Mouse (Mus musculus): ENCODE results near the gene Ephx3. TPM values are rescaled to one million over a fixed set of nuclear protein-coding genes. Genes with fewer than 3 reads are reported as not detected.

Gene Ephx3
- polyA plus RNA-seq, 1 experiment from 2014 or later: 0.85 TPM

DNA sequence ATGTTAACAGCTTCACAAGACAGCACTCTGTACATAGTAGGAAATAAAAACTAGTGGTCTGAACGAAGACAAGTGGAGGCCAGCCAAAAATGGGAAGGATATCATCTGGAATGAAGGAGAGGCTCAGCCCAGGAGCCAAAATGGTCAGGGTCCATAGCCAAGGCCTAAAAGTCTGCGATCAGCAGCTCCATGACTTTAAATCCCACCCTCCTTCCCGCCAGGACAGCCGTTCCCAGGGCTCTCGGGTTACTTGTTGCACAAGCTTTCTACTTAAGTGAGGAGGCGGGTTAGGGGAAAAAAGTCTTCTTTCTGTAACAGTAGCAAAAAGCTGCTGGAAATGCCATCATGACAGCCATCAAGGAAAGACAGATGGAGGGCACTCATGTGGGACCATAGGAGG lies 19.8 kb upstream of the Ephx3 start:
- Histone ChIP-seq H3K4me2 (ENCODE audit: low read depth, low read length) (no peak overlapping the region), H3K4me1 (ENCODE audit: control insufficient read depth, insufficient read depth, low read length) (peaks cover 28% of the 10 kb centered on the region), H3K9me3 (replicated peaks; ENCODE audit: control insufficient read depth, low read length) (no peaks in the 10 kb centered on the region), H3K36me3 (ENCODE audit: control insufficient read depth, insufficient read depth) (peaks cover 51% of the 10 kb centered on the region), H3K27me3 (ENCODE audit: control insufficient read depth, insufficient read depth, low read length) (no peaks in the 10 kb centered on the region), H3K4me3 (ENCODE audit: low read length) (no peak overlapping the region), H3K27ac (ENCODE audit: low read length) (peak overlapping the region; percentile 91), H3K9ac (ENCODE audit: low read length) (no peak overlapping the region)
- WGBS: 51% methylated on average over 6 of the region's 6 CpGs
- no peak for ATAC-seq (replicated peaks; ENCODE audit: extremely low read depth, insufficient read depth, low FRiP score)

DNA sequence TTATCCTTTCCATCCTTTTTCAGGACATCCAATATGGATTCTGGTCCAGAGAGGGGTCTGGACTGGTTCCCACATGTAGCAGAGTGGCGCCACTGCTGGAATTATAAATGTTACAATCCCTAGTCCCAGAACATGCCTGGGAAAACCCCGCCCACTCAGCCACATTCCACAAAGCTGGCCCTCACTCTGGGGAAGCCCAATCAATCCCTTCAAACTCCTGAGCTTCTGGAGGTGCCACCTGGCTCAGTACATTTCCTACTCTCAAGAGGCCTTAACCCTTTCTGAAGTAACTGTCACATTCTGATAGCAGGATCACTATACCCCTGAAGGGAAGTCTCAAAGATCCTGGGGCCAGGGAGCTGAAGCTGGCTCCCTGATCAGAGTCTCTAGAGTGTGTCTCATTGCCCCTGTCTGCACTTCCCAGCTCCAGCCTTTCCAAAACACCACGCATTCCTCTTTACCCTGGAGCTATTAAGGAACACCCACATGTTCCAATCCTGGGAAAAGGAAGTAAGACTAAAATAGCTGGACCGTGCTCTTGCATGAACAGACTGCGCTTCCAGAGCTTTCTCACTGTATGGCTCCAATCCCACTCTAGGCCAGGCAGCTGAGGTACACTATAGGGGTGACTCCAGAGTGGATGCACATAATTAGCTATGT lies 18.4 kb upstream of the Ephx3 start:
- 28% methylated on average over 5 of the region's 5 CpGs for WGBS
- peak; percentile 76 for ATAC-seq (replicated peaks; ENCODE audit: extremely low read depth, insufficient read depth, low FRiP score)
- Histone ChIP-seq H3K9ac (ENCODE audit: low read length) (no peak overlapping the region; the same call in 1 of the 2 replicates), H3K9me3 (replicated peaks; ENCODE audit: control insufficient read depth, low read length) (no peaks in the 10 kb centered on the region), H3K27me3 (ENCODE audit: control insufficient read depth, insufficient read depth, low read length) (no peaks in the 10 kb centered on the region), H3K4me1 (ENCODE audit: control insufficient read depth, insufficient read depth, low read length) (peaks cover 28% of the 10 kb centered on the region), H3K4me2 (ENCODE audit: low read depth, low read length) (peak overlapping the region; percentile 18), H3K27ac (ENCODE audit: low read length) (peak overlapping the region; percentile 91), H3K36me3 (ENCODE audit: control insufficient read depth, insufficient read depth) (peaks cover 43% of the 10 kb centered on the region), H3K4me3 (ENCODE audit: low read length) (no peak overlapping the region)

DNA sequence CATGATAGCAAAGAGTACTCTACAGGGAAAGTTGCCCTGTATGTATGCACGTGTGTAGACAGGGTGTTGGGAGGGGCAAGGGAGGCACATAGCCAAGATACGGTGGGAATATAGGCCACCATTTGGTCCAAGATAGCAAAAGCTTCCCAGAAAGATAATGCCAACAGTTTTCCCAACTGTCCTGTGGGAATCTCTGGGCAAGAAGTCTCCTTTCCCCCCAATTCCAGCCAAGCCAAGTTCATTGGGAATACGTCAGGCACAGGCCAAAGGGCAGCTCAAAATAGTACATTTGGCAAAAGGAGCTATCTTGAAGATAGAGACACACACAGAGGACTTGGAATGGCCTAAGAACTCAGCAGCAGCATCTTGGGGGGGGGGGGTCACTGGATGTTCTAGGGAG lies 16.0 kb upstream of the Ephx3 start:
- H3K4me1 ChIP-seq (ENCODE audit: control insufficient read depth, insufficient read depth, low read length): peaks cover 28% of the 10 kb centered on the region
- no peak overlapping the region for H3K9ac ChIP-seq (ENCODE audit: low read length)
- no peaks in the 10 kb centered on the region for H3K9me3 ChIP-seq (replicated peaks; ENCODE audit: control insufficient read depth, low read length)
- H3K36me3 ChIP-seq (ENCODE audit: control insufficient read depth, insufficient read depth): peaks cover 35% of the 10 kb centered on the region
- H3K4me2 ChIP-seq (ENCODE audit: low read depth, low read length): no peak overlapping the region
- 66% methylated on average over 3 of the region's 3 CpGs for WGBS
- H3K27me3 ChIP-seq (ENCODE audit: control insufficient read depth, insufficient read depth, low read length): no peaks in the 10 kb centered on the region
- ATAC-seq (replicated peaks; ENCODE audit: extremely low read depth, insufficient read depth, low FRiP score): no peak
- H3K4me3 ChIP-seq (ENCODE audit: low read length): no peak overlapping the region
- H3K27ac ChIP-seq (ENCODE audit: low read length): no peak overlapping the region

DNA sequence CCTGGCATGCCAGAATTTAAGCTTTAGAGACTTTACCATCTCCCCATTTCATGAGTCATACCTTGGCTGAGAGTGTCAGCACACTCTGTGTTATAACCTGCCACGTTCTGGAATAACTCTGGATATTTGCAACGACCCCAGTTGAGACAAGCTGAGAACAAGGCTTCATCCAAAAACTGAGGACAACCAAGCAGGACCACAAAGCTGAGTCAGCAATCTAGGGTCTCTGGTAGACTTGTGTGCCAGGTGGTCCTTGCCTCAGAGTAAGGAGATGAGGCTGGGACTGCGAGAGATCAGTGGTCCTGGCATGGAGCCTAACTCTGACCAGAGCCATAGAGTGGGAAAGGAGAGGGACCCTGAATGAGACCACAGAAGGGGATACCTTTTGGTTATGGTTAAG lies 13.6 kb upstream of the Ephx3 start:
- peaks cover 11% of the 10 kb centered on the region for H3K4me1 ChIP-seq (ENCODE audit: control insufficient read depth, insufficient read depth, low read length)
- no peaks in the 10 kb centered on the region for H3K27me3 ChIP-seq (ENCODE audit: control insufficient read depth, insufficient read depth, low read length)
- WGBS: 69% methylated on average over 3 of the region's 3 CpGs
- no peak for ATAC-seq (replicated peaks; ENCODE audit: extremely low read depth, insufficient read depth, low FRiP score)
- no peak overlapping the region for H3K4me3 ChIP-seq (ENCODE audit: low read length)
- no peaks in the 10 kb centered on the region for H3K9me3 ChIP-seq (replicated peaks; ENCODE audit: control insufficient read depth, low read length)
- H3K27ac ChIP-seq (ENCODE audit: low read length): no peak overlapping the region
- no peak overlapping the region for H3K4me2 ChIP-seq (ENCODE audit: low read depth, low read length)
- H3K9ac ChIP-seq (ENCODE audit: low read length): no peak overlapping the region
- peaks cover 48% of the 10 kb centered on the region for H3K36me3 ChIP-seq (ENCODE audit: control insufficient read depth, insufficient read depth)

DNA sequence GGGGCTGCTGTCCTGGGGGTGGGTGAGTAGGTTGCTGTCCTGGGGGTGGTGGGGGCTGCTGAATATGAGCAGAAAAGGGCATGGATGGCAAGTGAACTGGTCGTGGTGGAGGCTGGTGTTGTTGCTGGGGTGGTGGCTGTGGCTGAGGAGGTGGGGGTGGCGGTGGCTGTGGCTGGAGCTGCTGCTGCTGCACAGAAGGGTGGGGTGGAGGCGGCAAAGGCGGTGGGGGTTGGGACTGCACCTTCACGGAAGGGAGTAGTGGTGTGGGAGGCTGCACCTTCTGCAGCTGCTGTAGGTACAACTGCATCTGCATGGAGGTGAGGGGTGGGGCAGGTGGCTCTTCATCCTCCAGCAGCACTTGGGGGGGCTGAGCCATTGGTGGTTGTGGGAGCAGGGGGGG lies 11.7 kb upstream of the Ephx3 start:
- 69% methylated on average over 5 of the region's 5 CpGs for WGBS
- no peak for ATAC-seq (replicated peaks; ENCODE audit: extremely low read depth, insufficient read depth, low FRiP score)

DNA sequence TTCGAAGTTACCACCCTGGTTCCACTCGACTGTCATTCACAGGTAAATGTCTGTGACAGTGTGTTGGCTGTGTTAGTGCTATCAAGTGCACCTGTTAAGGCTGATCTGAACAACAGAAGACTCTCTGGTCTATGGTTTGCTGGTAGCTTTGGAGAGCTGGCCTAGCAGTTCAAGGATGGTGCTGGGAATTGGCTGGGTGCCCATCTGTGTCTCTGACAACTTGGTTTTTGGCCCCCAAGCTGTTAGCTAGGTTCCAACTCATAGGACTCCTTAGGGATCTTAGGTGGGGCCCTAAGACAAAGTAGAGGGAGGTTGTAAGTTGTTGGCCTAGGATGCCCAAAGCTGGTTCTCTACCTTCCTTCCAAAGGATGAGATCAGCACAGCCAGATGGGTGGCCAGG lies 10.4 kb upstream of the Ephx3 start:
- Histone ChIP-seq H3K27ac (ENCODE audit: low read length) (no peak overlapping the region), H3K4me3 (ENCODE audit: low read length) (no peak overlapping the region), H3K27me3 (ENCODE audit: control insufficient read depth, insufficient read depth, low read length) (no peaks in the 10 kb centered on the region), H3K9me3 (replicated peaks; ENCODE audit: control insufficient read depth, low read length) (no peaks in the 10 kb centered on the region), H3K4me2 (ENCODE audit: low read depth, low read length) (no peak overlapping the region), H3K36me3 (ENCODE audit: control insufficient read depth, insufficient read depth) (peaks cover 62% of the 10 kb centered on the region), H3K9ac (ENCODE audit: low read length) (no peak overlapping the region), H3K4me1 (ENCODE audit: control insufficient read depth, insufficient read depth, low read length) (0 out of 2 replicates have a peak, but pooled peaks cover 4% of the 10 kb centered on the region)
- no peak for ATAC-seq (replicated peaks; ENCODE audit: extremely low read depth, insufficient read depth, low FRiP score)
- 73% methylated on average over 2 of the region's 2 CpGs for WGBS

More for the DNA sequence above, 11.7 kb upstream of the Ephx3 start:
- Histone ChIP-seq H3K4me1 (ENCODE audit: control insufficient read depth, insufficient read depth, low read length) (0 out of 2 replicates have a peak, but pooled peaks cover 2% of the 10 kb centered on the region), H3K27me3 (ENCODE audit: control insufficient read depth, insufficient read depth, low read length) (no peaks in the 10 kb centered on the region), H3K27ac (ENCODE audit: low read length) (no peak overlapping the region), H3K4me3 (ENCODE audit: low read length) (no peak overlapping the region), H3K4me2 (ENCODE audit: low read depth, low read length) (no peak overlapping the region), H3K9ac (ENCODE audit: low read length) (no peak overlapping the region), H3K9me3 (replicated peaks; ENCODE audit: control insufficient read depth, low read length) (no peaks in the 10 kb centered on the region), H3K36me3 (ENCODE audit: control insufficient read depth, insufficient read depth) (peaks cover 59% of the 10 kb centered on the region)

DNA sequence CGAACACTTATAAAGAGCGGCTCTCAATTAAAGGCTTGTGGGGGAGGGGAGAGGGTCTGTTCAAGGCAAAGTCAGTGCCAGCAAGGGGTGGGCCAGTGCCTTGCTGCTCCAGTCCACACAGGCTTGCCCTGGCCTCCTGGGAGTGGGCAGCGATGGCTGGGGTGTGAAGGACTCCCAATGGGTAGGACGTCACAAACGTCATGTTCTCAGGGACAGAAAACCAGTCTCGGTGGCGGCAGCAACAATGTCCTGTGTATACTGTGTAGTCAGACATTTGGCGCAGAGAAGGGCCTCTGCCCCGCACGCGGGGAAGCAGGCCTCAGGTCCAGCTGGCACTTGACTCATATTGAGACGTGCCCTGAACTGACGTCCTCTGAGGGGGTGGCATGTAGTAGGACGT lies 7.8 kb upstream of the Ephx3 start:
- Histone ChIP-seq H3K4me3 (ENCODE audit: low read length) (no peak overlapping the region), H3K36me3 (ENCODE audit: control insufficient read depth, insufficient read depth) (peaks cover 48% of the 10 kb centered on the region), H3K27me3 (ENCODE audit: control insufficient read depth, insufficient read depth, low read length) (no peaks in the 10 kb centered on the region), H3K9me3 (replicated peaks; ENCODE audit: control insufficient read depth, low read length) (no peaks in the 10 kb centered on the region), H3K4me2 (ENCODE audit: low read depth, low read length) (no peak overlapping the region), H3K27ac (ENCODE audit: low read length) (no peak overlapping the region; the same call in 1 of the 2 replicates), H3K9ac (ENCODE audit: low read length) (no peak overlapping the region), H3K4me1 (ENCODE audit: control insufficient read depth, insufficient read depth, low read length) (0 out of 2 replicates have a peak, but pooled peaks cover 4% of the 10 kb centered on the region)
- no peak for ATAC-seq (replicated peaks; ENCODE audit: extremely low read depth, insufficient read depth, low FRiP score)
- 83% methylated on average over 14 of the region's 14 CpGs for WGBS

DNA sequence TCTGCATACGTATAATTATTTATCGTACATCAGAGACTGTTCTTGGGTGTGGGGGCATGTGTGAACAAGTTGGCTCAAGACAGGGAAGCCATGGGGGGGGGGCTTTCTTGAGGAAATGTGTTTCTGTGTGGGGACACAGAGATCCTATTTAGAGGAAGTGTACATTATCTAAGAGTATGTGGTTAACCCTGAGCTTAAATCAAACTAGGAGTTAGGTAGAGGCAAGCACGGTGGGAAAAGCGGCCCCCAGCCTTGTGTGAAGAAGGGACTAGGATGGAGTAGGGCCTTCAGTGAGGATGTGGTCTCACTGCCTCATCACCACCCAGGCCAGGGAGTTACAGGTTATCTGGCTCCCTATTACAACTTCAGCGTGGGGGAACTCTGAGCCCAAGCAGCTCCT lies 6.4 kb upstream of the Ephx3 start:
- no peak for ATAC-seq (replicated peaks; ENCODE audit: extremely low read depth, insufficient read depth, low FRiP score)
- Histone ChIP-seq H3K27ac (ENCODE audit: low read length) (no peak overlapping the region), H3K9me3 (replicated peaks; ENCODE audit: control insufficient read depth, low read length) (no peaks in the 10 kb centered on the region), H3K4me1 (ENCODE audit: control insufficient read depth, insufficient read depth, low read length) (0 out of 2 replicates have a peak, but pooled peaks cover 4% of the 10 kb centered on the region), H3K27me3 (ENCODE audit: control insufficient read depth, insufficient read depth, low read length) (no peaks in the 10 kb centered on the region), H3K4me3 (ENCODE audit: low read length) (no peak overlapping the region), H3K4me2 (ENCODE audit: low read depth, low read length) (no peak overlapping the region), H3K36me3 (ENCODE audit: control insufficient read depth, insufficient read depth) (peaks cover 44% of the 10 kb centered on the region), H3K9ac (ENCODE audit: low read length) (no peak overlapping the region)
- 78% methylated on average over 5 of the region's 5 CpGs for WGBS

DNA sequence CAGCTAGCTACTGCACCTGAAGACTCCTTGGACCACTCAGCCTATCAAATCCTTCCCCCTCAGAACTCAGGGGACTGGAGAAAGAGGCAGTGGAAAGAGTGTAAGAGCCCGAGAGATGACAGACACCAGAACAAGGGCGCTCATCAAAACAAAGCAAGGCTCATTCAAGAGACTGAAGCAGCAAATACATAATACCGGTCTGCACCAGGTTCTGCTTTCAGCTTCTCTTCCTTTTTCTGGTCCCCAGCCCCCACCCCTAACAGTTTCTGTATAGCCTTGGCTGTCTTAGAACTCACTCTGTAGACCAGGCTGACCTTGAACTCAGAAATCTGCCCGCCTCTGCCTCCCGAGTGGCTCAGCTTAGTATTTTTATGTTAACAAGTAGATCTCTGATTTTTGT lies 3.7 kb upstream of the Ephx3 start:
- ATAC-seq (replicated peaks; ENCODE audit: extremely low read depth, insufficient read depth, low FRiP score): no peak
- Histone ChIP-seq H3K27ac (ENCODE audit: low read length) (no peak overlapping the region), H3K4me1 (ENCODE audit: control insufficient read depth, insufficient read depth, low read length) (peaks cover 15% of the 10 kb centered on the region), H3K9me3 (replicated peaks; ENCODE audit: control insufficient read depth, low read length) (no peaks in the 10 kb centered on the region), H3K36me3 (ENCODE audit: control insufficient read depth, insufficient read depth) (peaks cover 19% of the 10 kb centered on the region), H3K27me3 (ENCODE audit: control insufficient read depth, insufficient read depth, low read length) (peaks cover 10% of the 10 kb centered on the region), H3K4me2 (ENCODE audit: low read depth, low read length) (no peak overlapping the region), H3K9ac (ENCODE audit: low read length) (no peak overlapping the region), H3K4me3 (ENCODE audit: low read length) (no peak overlapping the region)
- WGBS: 84% methylated on average over 5 of the region's 5 CpGs
